Mouse (Mus musculus): ENCODE results near the gene Msi2. TPM values are rescaled to one million over a fixed set of nuclear protein-coding genes. Genes with fewer than 3 reads are reported as not detected.

Gene Msi2
- polyA plus RNA-seq, 1 experiment: 18.3 TPM

DNA sequence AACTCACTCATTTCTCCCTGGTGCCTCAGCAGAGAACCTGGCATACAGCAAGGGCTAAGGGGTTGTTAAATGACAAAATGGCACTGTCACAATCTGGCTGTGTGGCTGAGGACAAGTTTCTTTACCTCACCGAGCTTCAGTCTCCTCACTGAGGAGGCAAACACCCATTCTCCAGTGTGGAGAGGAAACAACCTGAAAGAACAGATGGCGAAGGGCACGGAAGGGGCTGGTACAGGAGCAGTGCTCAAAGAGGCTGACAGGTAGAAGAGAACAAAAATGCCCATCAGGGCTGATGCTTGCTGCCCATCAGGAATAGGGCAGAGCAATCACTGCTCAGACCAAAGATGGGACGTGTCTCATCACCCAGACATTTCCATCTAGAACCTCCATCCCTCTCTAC is 208.8 kb downstream of the Msi2 start:
- TF ChIP-seq GATA1 (IDR thresholded peaks at IDR 0.05; ENCODE audit: low read length): no peak

DNA sequence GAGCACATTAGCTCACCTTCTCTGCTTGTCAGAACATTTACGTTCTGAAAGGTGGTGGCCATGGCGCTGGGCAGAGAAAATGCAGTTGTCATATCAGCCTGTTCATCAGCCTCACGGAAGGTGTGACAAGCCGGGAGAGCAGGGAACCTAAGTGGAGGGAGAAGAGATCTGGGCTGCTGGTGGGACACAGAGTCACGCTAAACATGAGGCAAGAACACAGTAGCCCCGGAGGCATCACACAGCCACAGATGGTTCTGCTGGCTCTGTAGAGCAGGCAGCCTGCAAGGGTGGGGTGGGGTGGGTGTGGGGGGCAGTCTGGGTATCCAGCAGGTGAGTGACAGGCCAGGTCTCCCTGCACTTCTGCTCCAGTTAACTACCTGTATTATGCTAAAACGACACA is 210.2 kb downstream of the Msi2 start:
- TF ChIP-seq GATA1 (IDR thresholded peaks at IDR 0.05; ENCODE audit: low read length): no peak

DNA sequence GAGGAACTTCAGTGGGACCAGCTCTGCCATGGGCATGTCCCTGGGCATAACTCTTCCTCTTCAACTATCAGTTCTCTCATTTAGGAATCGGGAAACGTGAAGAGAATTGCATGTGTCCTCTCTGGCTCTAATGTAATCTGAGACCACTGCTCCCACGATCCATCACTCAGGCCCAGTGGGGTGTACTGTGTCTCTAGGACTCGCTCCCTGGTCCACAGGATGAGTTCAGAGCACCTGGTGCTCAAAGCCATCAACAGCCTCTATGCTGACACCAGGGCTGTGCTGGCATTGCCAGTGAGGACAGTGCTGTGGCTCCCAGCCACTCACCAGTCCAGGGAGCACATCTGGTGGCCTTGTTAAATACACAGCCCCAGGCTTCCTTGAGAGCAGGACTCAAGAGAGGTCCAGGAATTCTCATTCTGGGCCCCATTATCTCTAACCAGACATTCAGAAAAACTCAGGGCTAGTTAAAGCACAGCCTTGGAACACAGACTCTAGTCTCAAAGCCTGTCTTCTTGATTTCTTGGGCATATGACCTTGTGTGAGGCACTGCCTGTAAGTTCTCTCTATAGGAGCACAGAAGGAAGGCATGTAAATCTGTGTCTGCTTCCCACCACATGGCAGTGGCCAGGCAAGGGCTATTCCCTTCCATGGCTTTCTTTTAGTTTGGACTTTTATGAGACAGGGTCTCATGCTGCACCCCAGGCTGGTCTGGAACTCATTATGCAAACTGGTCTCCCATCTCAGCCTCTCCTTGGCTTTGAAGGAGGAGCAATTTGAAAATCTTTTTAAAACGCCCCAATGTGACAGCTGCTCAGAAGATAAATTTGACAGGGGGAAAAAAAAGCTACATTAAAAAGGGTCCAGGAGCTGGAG is 211.5 kb downstream of the Msi2 start:
- no peak for TF ChIP-seq GATA1 (IDR thresholded peaks at IDR 0.05; ENCODE audit: low read length)

DNA sequence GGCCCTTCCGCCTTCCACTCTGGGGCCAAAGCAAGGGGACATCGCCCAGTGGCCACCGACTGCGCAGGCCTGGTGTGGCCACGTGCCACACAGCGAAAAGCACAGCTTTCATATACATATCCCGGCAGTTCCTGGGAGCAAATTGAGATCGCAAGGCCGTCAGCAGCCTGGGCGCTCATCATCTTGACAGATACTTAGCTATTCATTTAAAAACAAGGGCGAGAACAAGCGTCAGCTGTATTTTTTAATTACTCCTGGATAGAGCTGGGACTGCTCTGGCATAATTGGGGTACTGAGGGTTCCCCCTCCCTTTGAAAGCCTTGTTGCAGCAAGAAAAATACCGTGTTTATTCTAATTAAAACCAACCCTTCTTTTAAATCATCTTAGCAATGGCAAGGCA is 212.2 kb downstream of the Msi2 start:
- no peak for TF ChIP-seq GATA1 (IDR thresholded peaks at IDR 0.05; ENCODE audit: low read length)

DNA sequence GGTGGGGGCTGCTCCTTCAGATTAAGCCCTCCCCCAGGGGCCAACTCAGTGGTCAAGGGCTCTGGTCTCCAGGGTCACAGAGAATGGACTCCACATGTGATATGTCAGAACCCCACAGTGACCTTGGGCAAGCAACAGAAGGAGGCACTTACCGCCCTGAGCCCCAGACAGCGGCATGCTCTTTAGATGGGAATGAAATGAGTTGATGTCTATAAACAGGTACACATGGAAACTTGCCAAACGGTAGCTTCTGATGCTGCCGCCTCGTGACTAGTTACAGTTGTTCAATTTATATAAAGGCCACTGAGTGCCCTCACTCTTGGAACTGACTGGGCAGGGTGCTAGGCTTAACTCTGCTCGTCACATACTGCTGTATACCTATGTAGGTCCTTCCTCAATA is 215.7 kb downstream of the Msi2 start:
- TF ChIP-seq GATA1 (IDR thresholded peaks at IDR 0.05; ENCODE audit: low read length): no peak

DNA sequence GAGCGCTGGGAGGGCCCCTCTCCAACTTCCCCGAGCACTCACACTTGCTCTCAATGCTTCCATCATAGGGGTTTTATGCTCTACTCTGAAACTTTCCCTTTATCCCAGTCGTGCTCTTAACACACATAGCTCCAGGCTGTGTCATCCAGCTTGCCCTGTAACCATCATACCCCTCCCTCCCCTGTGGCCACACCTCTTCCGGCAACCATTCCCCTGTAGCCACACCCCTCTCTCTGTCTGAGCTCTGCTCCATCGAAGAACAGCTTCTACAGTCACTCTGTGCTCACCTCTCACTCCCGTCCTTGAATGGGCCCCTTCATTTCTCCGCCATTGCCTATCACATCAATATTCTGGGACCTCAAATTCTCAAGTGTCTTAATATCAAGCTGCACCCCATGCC is 219.8 kb downstream of the Msi2 start:
- TF ChIP-seq GATA1 (IDR thresholded peaks at IDR 0.05; ENCODE audit: low read length): no peak

DNA sequence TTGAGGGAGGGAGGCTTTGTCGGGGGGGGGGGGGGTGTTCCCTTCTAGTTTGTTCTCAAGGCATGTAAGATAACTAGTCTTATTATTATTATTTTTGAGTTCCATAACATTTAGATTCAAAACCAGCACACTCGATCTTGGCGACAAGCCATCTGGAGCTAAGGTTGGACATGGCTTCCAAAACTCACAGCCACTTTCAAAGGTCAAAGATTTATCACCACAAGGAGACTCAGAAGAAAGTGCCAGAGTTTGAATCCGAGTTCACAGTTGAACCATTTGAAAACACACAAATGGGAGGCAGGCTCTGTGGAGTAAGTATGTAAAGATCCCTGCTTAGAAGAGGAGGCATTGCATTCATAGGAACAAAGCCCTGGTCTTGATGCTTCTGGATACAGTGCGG is 221.9 kb downstream of the Msi2 start:
- TF ChIP-seq GATA1 (IDR thresholded peaks at IDR 0.05; ENCODE audit: low read length): no peak

DNA sequence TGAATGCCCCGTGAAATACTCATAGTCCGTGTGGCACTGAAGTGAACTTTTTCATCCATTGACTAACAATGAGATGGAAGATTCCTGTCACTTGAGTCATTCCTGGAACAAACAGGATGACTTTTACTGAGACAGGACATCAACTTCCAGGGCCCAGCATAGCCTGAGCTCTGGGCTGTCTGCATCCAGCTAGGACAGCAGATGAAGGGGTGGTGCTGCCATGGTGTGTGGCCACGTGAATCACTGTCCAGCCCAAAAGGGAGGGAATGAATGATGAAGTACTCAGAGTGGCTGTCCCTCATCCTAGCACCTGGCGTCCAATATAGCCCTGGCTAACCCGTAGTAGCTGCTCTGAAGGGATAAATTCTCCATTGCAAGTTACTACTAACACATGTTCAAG is 222.6 kb downstream of the Msi2 start:
- TF ChIP-seq GATA1 (IDR thresholded peaks at IDR 0.05; ENCODE audit: low read length): no peak

DNA sequence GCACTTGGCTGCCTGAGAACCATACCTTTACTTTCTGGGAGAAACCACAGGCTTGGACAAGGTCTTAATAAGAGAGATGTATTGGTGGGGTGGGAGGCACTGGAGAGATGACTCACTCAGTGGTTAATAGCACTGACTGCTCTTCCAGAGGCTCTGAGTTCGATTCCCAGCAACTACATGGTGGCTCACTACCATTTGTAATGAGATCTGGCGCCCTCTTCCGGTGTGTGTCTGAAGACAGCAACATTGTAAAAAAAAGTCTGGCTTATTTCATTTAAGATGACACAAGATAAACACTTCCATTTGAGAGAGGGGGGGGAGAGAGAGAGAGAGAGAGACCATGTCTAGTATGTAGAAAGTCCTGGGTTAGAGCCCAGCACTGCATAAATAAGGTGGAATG is 223.3 kb downstream of the Msi2 start:
- no peak for TF ChIP-seq GATA1 (IDR thresholded peaks at IDR 0.05; ENCODE audit: low read length)

DNA sequence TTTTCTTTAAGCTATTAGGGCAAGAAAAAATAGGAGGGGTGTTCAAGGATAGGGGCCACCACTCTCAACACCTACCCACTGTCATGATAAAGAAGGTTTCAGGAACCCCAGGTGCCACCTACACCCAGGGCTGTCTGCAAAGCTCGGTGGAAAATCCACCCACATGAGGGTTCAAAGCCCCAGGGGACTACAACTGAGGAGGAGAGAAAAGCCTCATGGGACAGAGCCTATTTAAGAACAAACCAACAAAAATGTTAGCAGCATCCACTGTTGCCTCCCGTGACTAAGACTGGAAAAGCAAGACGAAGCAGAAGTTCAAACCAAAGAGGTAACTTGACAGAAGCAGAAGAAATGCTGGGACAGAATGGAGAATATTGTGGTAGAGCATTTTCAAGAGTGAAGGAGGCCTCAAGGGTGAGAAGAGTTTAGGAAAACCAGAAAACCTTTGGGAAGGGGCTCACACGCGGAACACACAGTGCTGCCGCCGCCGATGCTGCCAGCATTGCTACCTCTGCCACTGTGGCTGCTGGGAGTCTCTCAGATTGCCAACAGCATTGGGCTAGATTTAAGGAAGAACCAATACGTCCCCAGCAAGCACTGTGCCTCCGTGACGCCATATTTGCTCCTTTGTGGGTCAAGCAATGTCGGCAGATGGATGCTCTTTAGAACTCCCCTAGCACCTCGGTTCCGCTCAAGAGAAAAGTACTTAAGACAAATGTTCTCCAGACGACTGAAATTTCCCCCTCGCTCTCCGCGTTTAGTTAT is 224.3 kb downstream of the Msi2 start:
- no peak for TF ChIP-seq GATA1 (IDR thresholded peaks at IDR 0.05; ENCODE audit: low read length)

DNA sequence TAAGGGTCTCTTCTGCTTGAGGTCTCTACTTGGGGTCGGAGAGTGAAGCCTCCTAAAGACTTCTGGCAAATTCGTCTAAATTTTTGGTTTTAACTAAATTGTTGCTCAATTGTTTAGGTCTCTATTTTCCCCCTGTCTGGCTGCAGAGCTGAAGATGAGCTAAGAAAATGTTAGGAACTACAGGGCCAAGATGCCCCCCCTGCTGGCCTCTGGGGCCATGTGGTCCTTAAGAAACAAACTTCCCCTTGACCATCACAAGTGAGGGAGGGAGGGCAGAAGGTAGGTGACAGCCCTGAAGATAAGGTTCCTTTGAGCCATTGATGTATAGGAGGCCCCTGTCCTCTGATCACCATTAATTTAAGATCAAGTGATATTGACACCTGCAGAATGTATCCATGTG is 225.7 kb downstream of the Msi2 start:
- no peak for TF ChIP-seq GATA1 (IDR thresholded peaks at IDR 0.05; ENCODE audit: low read length)

DNA sequence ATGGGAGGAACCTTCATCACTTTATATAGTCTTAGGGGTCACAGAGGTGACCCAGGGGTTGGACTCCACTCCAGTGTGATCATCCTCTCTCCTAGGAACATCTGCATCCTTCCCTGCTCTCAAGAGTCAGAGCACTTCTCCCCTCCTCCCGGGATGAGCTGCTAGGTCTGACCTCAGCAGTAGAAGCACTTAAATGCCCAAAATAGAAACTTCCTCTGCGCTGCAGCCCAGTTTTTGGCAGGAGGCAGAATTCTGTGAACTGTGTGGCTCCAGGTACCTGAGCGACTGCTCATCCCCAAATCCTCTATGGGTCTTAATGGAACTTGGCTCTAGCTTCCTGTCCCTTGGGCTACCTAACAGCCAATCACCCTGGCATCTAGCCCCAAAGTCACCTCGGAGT is 228.3 kb downstream of the Msi2 start:
- TF ChIP-seq GATA1 (IDR thresholded peaks at IDR 0.05; ENCODE audit: low read length): no peak

DNA sequence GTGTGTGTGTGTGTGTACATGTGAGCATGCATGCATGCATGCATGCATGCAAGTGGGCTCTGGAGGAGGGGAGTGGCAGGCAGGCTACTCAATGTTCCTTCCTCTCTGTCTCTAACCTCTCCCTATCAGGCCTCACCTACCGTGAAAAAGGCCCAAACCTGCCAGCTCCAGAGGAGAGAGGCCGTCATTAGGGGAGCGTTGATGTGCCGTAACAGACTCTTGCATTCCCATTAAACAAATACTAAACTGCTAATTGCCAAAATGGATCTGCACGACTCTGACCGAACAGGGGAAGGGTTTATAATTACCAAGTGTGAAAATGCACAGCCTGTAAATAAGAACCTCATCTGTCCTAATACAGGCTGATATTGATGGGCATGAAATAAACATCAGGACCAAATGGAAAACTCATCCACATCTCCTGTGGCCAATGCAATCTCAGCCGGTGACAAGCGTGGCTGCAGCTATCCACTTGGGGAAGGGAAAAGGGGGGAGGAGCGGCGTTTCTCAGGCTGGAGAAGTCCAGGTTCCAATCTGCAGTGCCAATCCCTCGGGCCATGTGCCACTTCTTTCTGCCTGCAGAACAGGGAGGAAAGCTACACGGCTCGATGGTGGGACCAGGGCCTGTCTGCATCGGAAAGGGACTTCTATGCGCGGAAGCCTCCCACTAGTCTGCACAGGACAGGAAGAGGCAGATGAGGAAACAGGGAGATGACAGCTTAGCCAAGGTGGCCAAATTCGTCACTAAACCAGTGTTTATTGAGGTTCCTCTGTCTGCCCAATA is 229.2 kb downstream of the Msi2 start:
- no peak for TF ChIP-seq GATA1 (IDR thresholded peaks at IDR 0.05; ENCODE audit: low read length)

DNA sequence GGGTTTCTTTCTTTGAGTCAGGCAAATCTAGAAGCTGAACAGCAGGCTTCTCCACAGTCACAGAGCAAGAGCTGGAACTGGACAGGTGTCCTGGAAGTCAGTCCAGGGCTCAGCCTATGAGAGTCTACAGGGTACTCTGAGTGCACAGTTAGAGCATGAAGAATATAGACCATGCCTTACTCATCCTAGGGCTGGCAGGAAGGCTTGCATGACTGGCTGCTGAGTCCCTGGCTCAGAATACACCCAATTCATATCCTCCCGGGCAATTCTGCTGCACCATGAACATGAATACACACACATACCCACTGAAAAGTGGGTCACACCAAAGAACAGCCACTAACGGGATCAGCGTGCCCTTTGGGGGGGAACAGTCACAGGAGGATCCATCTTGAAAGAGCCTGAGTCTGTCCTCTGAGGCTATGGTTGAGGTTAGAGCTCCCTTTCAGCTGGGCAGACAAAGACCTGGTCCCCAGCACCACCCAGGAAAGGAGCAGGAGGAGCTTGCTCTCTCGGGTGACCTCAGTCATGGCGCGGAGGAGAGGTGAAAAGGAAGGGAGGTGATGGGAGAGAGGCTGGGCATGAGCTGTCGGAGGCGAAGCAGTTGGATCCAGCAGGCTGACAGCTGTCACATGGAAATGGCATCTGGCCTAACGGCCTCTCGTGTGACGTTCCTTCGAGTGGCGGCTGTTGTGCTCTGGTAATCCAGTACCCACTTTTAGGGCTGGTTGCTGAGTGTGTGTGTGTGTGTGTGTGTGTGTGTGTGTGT is 230.0 kb downstream of the Msi2 start:
- TF ChIP-seq GATA1 (IDR thresholded peaks at IDR 0.05; ENCODE audit: low read length): no peak

DNA sequence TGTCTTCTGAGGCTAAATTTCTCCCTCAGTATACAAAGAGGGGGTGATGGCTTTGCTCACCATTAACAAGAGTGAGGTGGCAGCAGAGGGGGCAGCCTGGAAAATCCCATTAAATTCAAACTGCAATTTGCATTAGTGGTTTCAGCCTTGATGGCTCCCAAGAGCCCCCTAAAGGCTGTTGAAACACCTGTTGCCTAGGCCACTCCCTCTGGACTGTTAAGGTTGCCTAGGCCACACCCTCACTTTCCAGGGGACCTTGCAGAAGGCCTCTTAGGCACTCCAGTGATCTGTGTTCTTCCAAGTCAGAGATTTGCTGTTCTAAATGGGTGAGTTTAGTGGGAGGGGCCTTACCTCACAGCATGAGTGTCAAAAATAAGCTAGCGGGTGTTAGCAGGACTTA is 232.3 kb downstream of the Msi2 start:
- TF ChIP-seq GATA1 (IDR thresholded peaks at IDR 0.05; ENCODE audit: low read length): no peak

All from G1E-ER4 (cell line).